Mouse (Mus musculus): Measurements from ENCODE around the gene Cyp2e1. TPM values are rescaled to one million over a fixed set of nuclear protein-coding genes. Genes with fewer than 3 reads are reported as not detected.

The Cyp2e1 gene
- polyA plus RNA-seq, 1 experiment from 2014 or later = 0.12 TPM

GRCm38 (mm10) chr7:140822731-140823130 is 59.2 kb downstream of the Cyp2e1 start:
- Histone ChIP-seq H3K4me2 (replicated peaks; ENCODE audit: low read depth, low read length) (no peak overlapping the region), H3K27ac (ENCODE audit: low read depth, low read length) (no peak overlapping the region), H3K36me3 (ENCODE audit: control insufficient read depth, insufficient read depth, low read length) (no peaks in the 10 kb centered on the region), H3K27me3 (ENCODE audit: control insufficient read depth, insufficient read depth, low read length) (no peaks in the 10 kb centered on the region), H3K9ac (ENCODE audit: low read depth, low read length) (no peak overlapping the region), H3K4me1 (ENCODE audit: control insufficient read depth, insufficient read depth, low read length) (0 out of 2 replicates have a peak, but pooled peaks cover 3% of the 10 kb centered on the region), H3K4me3 (ENCODE audit: low read length) (no peak overlapping the region), H3K9me3 (ENCODE audit: control insufficient read depth, low read length) (no peaks in the 10 kb centered on the region)
- WGBS = 89% methylated on average over 4 of the region's 4 CpGs
- no peak for ATAC-seq (ENCODE audit: low FRiP score, low TSS enrichment)

Other genes with a start within 250 kb of the Cyp2e1 start
- not detected in 2 replicates for gene Olfr538, start 195.9 kb upstream of the Cyp2e1 start, polyA plus RNA-seq (2014; fragmentation: Nextera tagmentation; extraction: Ambion mirVana)
- gene Olfr46, start 162.5 kb upstream of the Cyp2e1 start, polyA plus RNA-seq (2014; fragmentation: Nextera tagmentation; extraction: Ambion mirVana) = not detected in 2 replicates
- gene Olfr61, start 134.8 kb upstream of the Cyp2e1 start, polyA plus RNA-seq (2014; fragmentation: Nextera tagmentation; extraction: Ambion mirVana) = not detected in 2 replicates
- gene Olfr53, start 117.3 kb upstream of the Cyp2e1 start, polyA plus RNA-seq (2014; fragmentation: Nextera tagmentation; extraction: Ambion mirVana) = not detected in 2 replicates
- gene Olfr539, start 103.8 kb upstream of the Cyp2e1 start, polyA plus RNA-seq (2014; fragmentation: Nextera tagmentation; extraction: Ambion mirVana) = not detected in 2 replicates
- gene Olfr45, start 81.8 kb upstream of the Cyp2e1 start, polyA plus RNA-seq (2014; fragmentation: Nextera tagmentation; extraction: Ambion mirVana) = not detected in 2 replicates
- gene Olfr541, start 66.5 kb upstream of the Cyp2e1 start, polyA plus RNA-seq (2014; fragmentation: Nextera tagmentation; extraction: Ambion mirVana) = not detected in 2 replicates
- 0.28 TPM in 1 of 2 replicates, not detected in the other for gene Syce1, start 24.1 kb downstream of the Cyp2e1 start, polyA plus RNA-seq (2014; fragmentation: Nextera tagmentation; extraction: Ambion mirVana)
- 1.4 and 2.1 TPM in 2 replicates for gene Zfp941, start 58.4 kb downstream of the Cyp2e1 start, polyA plus RNA-seq (2014; fragmentation: Nextera tagmentation; extraction: Ambion mirVana)
- 0.85 TPM in 1 of 2 replicates, not detected in the other for gene Urah, start 71.3 kb downstream of the Cyp2e1 start, polyA plus RNA-seq (2014; fragmentation: Nextera tagmentation; extraction: Ambion mirVana)
- not detected in 2 replicates for gene Scgb1c1, start 81.8 kb downstream of the Cyp2e1 start, polyA plus RNA-seq (2014; fragmentation: Nextera tagmentation; extraction: Ambion mirVana)
- gene Odf3, start 84.1 kb downstream of the Cyp2e1 start, polyA plus RNA-seq (2014; fragmentation: Nextera tagmentation; extraction: Ambion mirVana) = not detected in 2 replicates
- not detected in 2 replicates for gene Gm45785, start 92.6 kb downstream of the Cyp2e1 start, polyA plus RNA-seq (2014; fragmentation: Nextera tagmentation; extraction: Ambion mirVana)
- 40.8 and 49.4 TPM in 2 replicates for gene Ric8a, start 93.2 kb downstream of the Cyp2e1 start, polyA plus RNA-seq (2014; fragmentation: Nextera tagmentation; extraction: Ambion mirVana)
- gene Bet1l, start 93.8 kb downstream of the Cyp2e1 start, polyA plus RNA-seq (2014; fragmentation: Nextera tagmentation; extraction: Ambion mirVana) = 38.6 and 41.7 TPM in 2 replicates
- 148 and 226 TPM in 2 replicates for gene Psmd13, start 118.2 kb downstream of the Cyp2e1 start, polyA plus RNA-seq (2014; fragmentation: Nextera tagmentation; extraction: Ambion mirVana)
- 22.8 and 26.2 TPM in 2 replicates for gene Sirt3, start 118.6 kb downstream of the Cyp2e1 start, polyA plus RNA-seq (2014; fragmentation: Nextera tagmentation; extraction: Ambion mirVana)
- gene Cox8b, start 136.7 kb downstream of the Cyp2e1 start, polyA plus RNA-seq (2014; fragmentation: Nextera tagmentation; extraction: Ambion mirVana) = not detected in 2 replicates
- 0.17 and 0.61 TPM in 2 replicates for gene Nlrp6, start 157.2 kb downstream of the Cyp2e1 start, polyA plus RNA-seq (2014; fragmentation: Nextera tagmentation; extraction: Ambion mirVana)
- gene Pgghg, start 177.7 kb downstream of the Cyp2e1 start, polyA plus RNA-seq (2014; fragmentation: Nextera tagmentation; extraction: Ambion mirVana) = 15.9 and 20.5 TPM in 2 replicates
- 2.2 and 2.6 TPM in 2 replicates for gene Ifitm5, start 186.6 kb downstream of the Cyp2e1 start, polyA plus RNA-seq (2014; fragmentation: Nextera tagmentation; extraction: Ambion mirVana)
- not detected in 2 replicates for gene Gm45717, start 192.2 kb downstream of the Cyp2e1 start, polyA plus RNA-seq (2014; fragmentation: Nextera tagmentation; extraction: Ambion mirVana)
- 1,039 and 1,151 TPM in 2 replicates for gene Ifitm2, start 192.2 kb downstream of the Cyp2e1 start, polyA plus RNA-seq (2014; fragmentation: Nextera tagmentation; extraction: Ambion mirVana)
- gene Ifitm1, start 203.5 kb downstream of the Cyp2e1 start, polyA plus RNA-seq (2014; fragmentation: Nextera tagmentation; extraction: Ambion mirVana) = 54.4 and 61.4 TPM in 2 replicates
- gene Ifitm3, start 247.0 kb downstream of the Cyp2e1 start, polyA plus RNA-seq (2014; fragmentation: Nextera tagmentation; extraction: Ambion mirVana) = 154 and 166 TPM in 2 replicates

All from kidney, embryonic 14.5 days (tissue).